Mouse (Mus musculus) left cerebral cortex, postnatal 25 days (tissue): ENCODE data around the gene Gm20605. TPM values are rescaled to one million over a fixed set of nuclear protein-coding genes. Genes with fewer than 3 reads are reported as not detected.
A peak's percentile ranks its signal among the peaks of the same experiment; 100 is the strongest.

ENCODE experiments used
- DNase-seq, 2 experiments: peaks; one replicate each; pipeline ENCODE4 v3.0.0; 2022; ENCODE audit warnings: low spot score in 2 of 2, mixed read lengths in 1 of 2
- intact Hi-C: fragments of 180-260 bp; cut with DNase I; formaldehyde crosslinking; loops from one replicate; pipeline ENCODE4 v1.15.1; 2025
- total RNA-seq, 2 experiments: library from RNA; stranded (reverse); gene quantifications; 2 replicates each; pipeline ENCODE4 v1.2.3; 2021

Gm20605 gene
- total RNA-seq, 2 experiments from 2014 or later, result 9.2 to 11.8 TPM

DNA sequence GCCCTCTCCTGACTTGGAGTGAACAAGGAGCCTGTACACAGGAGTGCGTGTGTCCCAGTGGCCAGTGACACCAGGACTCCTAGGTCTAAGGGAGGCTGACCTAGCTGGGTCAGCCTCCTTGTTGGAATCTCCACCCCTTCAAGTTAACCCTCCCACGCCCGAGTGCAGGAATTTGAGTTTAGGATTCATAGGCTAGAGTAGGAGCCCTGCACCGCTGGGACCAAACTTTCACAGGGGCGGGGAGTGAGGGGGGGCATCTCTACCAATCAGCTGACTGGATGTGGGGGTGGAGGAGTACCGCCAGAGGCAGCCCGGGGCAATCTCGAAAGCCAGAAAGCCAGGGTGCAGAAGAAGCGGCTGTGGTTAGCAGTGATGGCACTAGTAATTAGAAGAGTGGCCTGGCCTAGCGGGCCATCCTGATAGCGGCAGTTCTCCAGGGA, 16.7 kb downstream of the Gm20605 start, which contains the start of gene Irs3:
Gene Irs3, minus strand, starts transcription at position 63 of the 440 bp plus-strand sequence.
- no peak for DNase-seq
- intact Hi-C loops, result loop anchor here (5.0 kb wide), 1 partner anchor 133 kb away; no protein-coding TSS in a partner anchor

DNA sequence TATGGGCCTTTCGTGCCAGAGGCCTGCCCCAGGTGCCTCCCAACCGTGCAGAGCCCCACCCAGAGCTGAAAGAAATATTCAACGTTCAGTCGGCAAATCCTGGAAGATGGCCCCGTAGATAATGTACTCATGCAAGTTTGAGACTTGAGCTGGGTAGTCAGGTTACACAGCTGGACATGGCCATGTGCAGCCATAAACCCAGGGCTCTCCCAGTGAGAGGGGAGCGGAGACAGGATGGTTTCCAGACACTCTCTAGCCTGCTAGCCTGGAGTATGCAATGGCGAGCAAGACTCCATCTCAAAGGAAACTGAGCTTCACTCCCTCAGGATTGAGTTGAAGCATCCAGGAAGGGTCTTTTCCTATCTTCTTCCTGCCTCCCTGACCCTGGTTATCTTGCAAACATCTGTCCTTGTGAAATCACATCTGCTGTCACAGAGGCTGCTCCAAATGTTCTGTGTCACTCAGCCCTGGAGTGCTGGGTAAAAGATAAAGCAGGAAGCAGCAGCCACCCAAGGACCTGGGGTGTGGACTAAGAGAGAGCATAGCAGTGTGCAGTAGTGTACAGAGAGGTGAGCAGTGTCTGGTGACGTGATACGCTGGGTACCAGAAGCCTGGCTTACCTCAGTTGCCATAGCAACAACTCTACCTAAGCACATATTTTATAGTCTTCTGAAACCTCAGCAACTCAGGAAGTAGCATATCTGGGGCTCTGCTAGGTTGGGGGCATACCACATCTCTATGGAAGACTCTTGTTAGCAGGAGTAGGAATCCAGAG, 19.0 kb downstream of the Gm20605 start:
- intact Hi-C loops, result loop anchor here (5.0 kb wide), 1 partner anchor 136 kb away; no protein-coding TSS in a partner anchor

DNA sequence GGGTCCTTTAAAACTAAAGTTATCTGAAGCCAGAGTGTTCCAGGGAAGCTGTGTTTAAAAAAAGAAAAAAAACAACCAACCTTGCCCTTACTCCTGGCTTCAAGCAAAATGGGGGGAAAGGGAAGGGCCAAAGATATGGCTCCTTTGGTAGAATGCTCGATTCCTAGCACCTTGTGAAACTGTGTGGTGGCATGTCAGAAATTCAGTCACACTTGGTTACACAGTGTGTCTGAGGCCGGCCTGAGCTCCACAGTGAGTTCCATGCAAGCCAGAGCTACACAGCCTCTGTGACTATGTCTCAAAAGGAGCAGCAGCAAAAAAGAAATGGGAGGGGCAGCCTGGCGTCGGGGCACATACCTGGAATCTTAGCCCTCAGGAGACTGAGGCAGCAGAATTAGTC, 20.3 kb downstream of the Gm20605 start:
- intact Hi-C loops, result loop anchor here (5.0 kb wide), 1 partner anchor 137 kb away; no protein-coding TSS in a partner anchor
- DNase-seq, result no peak

More for the DNA sequence above, 19.0 kb downstream of the Gm20605 start:
- DNase-seq, result peak in 1 of 2 experiments; percentile 29

DNA sequence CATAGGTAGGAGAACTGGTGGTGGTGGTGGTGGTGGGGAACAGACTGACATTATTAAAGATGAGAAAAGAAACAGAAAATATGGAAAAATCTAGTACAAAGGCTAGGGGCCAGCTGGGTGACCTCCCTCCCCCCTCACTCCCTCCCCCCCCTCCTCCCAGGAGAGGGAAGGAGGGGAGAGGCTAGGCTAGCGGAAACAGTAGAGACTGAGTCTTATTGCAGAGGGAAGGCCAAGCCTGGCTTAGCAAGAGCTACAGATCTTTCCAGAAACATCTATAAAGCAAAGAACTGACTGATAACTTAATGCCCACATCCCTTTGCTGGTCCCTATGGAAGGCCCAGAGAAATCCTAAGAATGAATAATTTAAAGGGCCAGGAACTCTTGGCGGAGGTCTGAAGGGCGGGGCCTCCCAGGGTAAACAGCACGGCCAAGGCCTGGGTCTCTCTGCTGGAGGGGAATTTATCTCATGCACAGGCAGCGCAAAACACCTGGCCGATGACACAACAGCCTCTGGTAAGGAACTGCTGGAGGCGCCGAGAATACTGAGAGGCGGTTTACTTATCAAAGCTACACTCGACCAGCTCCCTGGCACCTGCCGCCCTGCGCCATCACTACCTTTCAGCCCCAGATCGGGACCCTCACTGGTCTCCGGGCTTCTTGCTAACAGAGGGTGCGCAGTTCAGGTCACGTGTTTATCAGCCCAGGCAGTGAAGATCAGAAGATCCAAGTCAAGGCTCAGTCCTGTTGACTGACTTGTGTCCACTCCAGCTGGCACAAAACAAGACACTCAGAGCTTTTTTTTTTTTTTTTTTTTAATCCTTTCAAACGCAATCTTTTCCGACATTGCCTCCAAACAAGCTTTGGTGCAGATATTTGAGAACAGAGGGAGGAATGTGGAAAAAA, 20.9 kb downstream of the Gm20605 start:
- intact Hi-C loops, result loop anchor here (5.0 kb wide), 1 partner anchor 138 kb away; no protein-coding TSS in a partner anchor
- no peak for DNase-seq

DNA sequence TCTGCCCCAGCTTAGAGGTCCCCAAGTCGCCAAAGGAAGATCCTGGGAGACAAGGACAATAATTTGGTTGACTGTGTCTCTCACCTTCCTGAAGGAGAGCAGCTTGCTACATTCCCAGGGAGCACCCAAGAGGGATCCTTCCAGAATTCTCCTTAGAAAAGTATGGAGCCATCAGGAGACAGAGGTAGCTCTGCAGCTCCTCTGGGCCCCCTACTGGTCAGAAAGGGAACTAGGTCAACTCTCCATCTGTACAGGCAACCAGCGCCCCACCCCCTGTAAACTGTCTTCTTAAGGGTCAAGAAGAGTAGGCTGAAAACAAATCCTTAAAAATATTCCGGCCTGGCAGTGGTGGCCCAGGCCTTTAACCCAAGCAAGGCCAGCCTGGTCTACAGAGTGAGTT, 23.5 kb downstream of the Gm20605 start:
- intact Hi-C loops, result no loop called here
- peak; percentile 61 to 67 for DNase-seq

GRCm38 (mm10) chr5:137653366-137653765, 24.4 kb downstream of the Gm20605 start:
- no peak for DNase-seq
- intact Hi-C loops, result no loop called here

GRCm38 (mm10) chr5:137654746-137655145, 25.8 kb downstream of the Gm20605 start:
- DNase-seq, result no peak
- intact Hi-C loops, result no loop called here

- peak; percentile 77 to 85 for DNase-seq
- intact Hi-C loops, result loop anchor here (1.0 to 2.0 kb wide), 2 partner anchors 28 to 100 kb away; partner anchors contain the start of gene Agfg2
Measured at GRCm38 (mm10) chr5:137656977-137657376, 28.0 kb downstream of the Gm20605 start.

GRCm38 (mm10) chr5:137660064-137660688, 31.2 kb downstream of the Gm20605 start:
- intact Hi-C loops, result no loop called here
- DNase-seq, result peak in 1 of 2 experiments; percentile 68

GRCm38 (mm10) chr5:137663057-137663456, 34.1 kb downstream of the Gm20605 start:
- intact Hi-C loops, result no loop called here
- no peak for DNase-seq

- intact Hi-C loops, result no loop called here
- DNase-seq, result no peak
Measured at GRCm38 (mm10) chr5:137668971-137669370, 40.0 kb downstream of the Gm20605 start.

GRCm38 (mm10) chr5:137670240-137670639, 41.3 kb downstream of the Gm20605 start:
- intact Hi-C loops, result no loop called here
- no peak for DNase-seq

- intact Hi-C loops, result no loop called here
- DNase-seq, result peak; percentile 39 to 75
Measured at GRCm38 (mm10) chr5:137671443-137672240, 42.7 kb downstream of the Gm20605 start.

DNA sequence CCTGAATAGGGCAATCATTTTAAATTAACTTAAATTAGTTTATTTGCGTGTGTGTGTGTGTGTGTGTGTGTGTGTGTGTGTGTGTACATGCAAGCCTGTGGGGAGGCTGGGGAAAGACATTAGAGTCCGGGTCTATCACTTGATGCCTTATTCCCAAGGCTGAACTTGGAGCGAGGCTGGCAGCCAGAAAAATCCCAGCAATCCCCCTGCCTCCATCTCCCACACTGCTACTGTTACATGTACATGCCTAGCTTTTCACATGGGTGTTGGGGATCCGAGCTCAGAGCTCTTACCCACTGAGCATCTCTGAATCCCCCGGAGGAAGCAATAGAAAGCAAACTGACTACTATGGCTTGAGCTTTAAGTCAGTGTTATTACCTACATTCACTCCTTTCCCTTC, 43.4 kb downstream of the Gm20605 start:
- DNase-seq, result no peak
- intact Hi-C loops, result no loop called here

DNA sequence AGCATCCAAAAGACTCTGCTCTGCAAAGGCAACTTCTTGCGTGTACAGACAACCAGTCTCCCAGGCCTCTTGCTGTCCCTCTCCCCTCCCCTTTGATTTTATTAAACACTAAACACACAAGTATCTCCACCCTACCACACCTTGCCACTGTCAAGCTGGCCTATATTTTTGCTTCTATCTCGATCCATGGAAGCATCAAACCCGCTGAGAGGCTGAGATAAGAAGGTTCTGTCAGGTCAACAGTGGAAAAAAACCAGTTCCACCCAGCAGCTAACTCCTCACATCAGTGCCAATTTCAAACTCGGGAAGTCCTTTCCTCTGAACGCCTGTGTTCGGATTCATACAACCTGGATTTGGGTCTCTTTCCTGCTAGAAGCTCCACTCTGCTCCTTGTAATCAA, 44.0 kb downstream of the Gm20605 start:
- intact Hi-C loops, result no loop called here

DNA sequence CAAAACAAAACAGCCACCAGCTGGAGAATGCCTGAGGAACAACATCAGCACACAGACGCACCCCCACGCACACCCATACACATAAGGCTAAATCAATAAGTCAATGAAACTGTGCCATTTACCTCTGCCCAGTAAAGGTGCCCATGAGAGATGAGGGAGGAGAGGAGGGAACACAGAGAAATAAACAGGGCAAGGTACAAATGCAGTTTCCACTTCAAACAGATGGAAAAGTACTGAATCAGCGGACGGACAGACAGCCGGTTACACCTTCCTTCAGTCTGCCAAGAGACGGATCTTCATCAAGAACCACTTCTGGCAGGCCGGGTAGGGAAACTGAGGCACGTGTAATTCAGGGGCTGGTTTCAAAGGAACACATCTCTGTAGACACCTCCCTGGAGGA, 45.8 kb downstream of the Gm20605 start:
- no peak for DNase-seq
- intact Hi-C loops, result no loop called here

More for the DNA sequence above, 44.0 kb downstream of the Gm20605 start:
- DNase-seq, result no peak

DNA sequence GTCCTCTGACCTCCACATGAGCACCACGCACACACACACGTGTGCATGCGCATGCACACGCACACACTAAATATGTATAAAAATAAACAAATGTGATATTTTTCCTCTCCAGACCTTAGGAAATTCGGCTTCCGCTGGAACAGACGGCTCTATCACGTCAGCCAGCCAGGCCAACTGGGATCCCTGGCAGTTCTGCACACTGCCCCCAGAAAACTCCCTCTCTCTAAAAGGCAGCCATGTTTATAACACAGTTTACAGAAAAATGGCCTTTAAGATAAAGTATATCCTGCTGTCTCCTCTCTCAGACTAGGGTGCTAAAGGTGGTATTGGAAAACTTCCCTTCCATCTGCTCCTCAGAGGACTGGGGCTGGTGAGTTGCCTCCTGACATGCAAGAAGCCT, 48.9 kb downstream of the Gm20605 start:
- peak in 1 of 2 experiments; percentile 45 for DNase-seq
- intact Hi-C loops, result no loop called here

GRCm38 (mm10) chr5:137678736-137679135, 49.8 kb downstream of the Gm20605 start:
- intact Hi-C loops, result no loop called here
- no peak for DNase-seq

- intact Hi-C loops, result no loop called here
- no peak for DNase-seq
Measured at GRCm38 (mm10) chr5:137679726-137680125, 50.8 kb downstream of the Gm20605 start.
